Mouse (Mus musculus): Measurements from ENCODE around the gene Ubash3a.

The Ubash3a gene

GRCm38 (mm10) chr17:31207771-31208334, at the start of gene Ubash3a:
Gene Ubash3a (plus strand): TSS chr17:31207873.
- no peak for DNase-seq

- DNase-seq = no peak
Measured at GRCm38 (mm10) chr17:31157921-31158320, 49.8 kb upstream of the Ubash3a start.

GRCm38 (mm10) chr17:31160291-31160690, 47.4 kb upstream of the Ubash3a start:
- peak; percentile 46 to 50 for DNase-seq

GRCm38 (mm10) chr17:31162607-31163006, 45.1 kb upstream of the Ubash3a start:
- DNase-seq = no peak

GRCm38 (mm10) chr17:31163821-31164220, 43.9 kb upstream of the Ubash3a start:
- no peak for DNase-seq

- no peak for DNase-seq
Measured at GRCm38 (mm10) chr17:31165127-31165526, 42.5 kb upstream of the Ubash3a start, which contains the start of gene Tff1. Gene Tff1 (minus strand): TSS chr17:31165277.

- DNase-seq = no peak
Measured at GRCm38 (mm10) chr17:31169796-31170195, 37.9 kb upstream of the Ubash3a start.

GRCm38 (mm10) chr17:31176321-31176720, 31.4 kb upstream of the Ubash3a start:
- no peak for DNase-seq

GRCm38 (mm10) chr17:31181490-31181889, 26.2 kb upstream of the Ubash3a start:
- no peak for DNase-seq

GRCm38 (mm10) chr17:31183180-31183974, 24.3 kb upstream of the Ubash3a start:
- DNase-seq = no peak

GRCm38 (mm10) chr17:31184269-31184990, 23.2 kb upstream of the Ubash3a start:
- no peak for DNase-seq

GRCm38 (mm10) chr17:31187370-31187769, 20.3 kb upstream of the Ubash3a start:
- peak; percentile 61 to 79 for DNase-seq

GRCm38 (mm10) chr17:31191825-31192224, 15.8 kb upstream of the Ubash3a start:
- no peak for DNase-seq

- no peak for DNase-seq
Measured at GRCm38 (mm10) chr17:31192663-31193062, 15.0 kb upstream of the Ubash3a start.

GRCm38 (mm10) chr17:31193360-31193759, 14.3 kb upstream of the Ubash3a start:
- no peak for DNase-seq

- no peak for DNase-seq
Measured at GRCm38 (mm10) chr17:31195207-31195606, 12.5 kb upstream of the Ubash3a start.

- DNase-seq = no peak
Measured at GRCm38 (mm10) chr17:31196283-31196682, 11.4 kb upstream of the Ubash3a start.

- DNase-seq = no peak
Measured at GRCm38 (mm10) chr17:31198877-31199276, 8.8 kb upstream of the Ubash3a start, which contains the start of gene Tmprss3. Gene Tmprss3 (minus strand): TSS chr17:31198977.

GRCm38 (mm10) chr17:31208654-31209053, 981 bp downstream of the Ubash3a start:
- DNase-seq = no peak

GRCm38 (mm10) chr17:31209376-31209930, 1.8 kb downstream of the Ubash3a start:
- no peak for DNase-seq

GRCm38 (mm10) chr17:31210299-31210698, 2.6 kb downstream of the Ubash3a start:
- DNase-seq = no peak

GRCm38 (mm10) chr17:31211881-31212280, 4.2 kb downstream of the Ubash3a start:
- DNase-seq = no peak
